Mouse (Mus musculus) cortical plate, adult 2 months (tissue): ENCODE data around the gene Ap1s3. TPM values are rescaled to one million over a fixed set of nuclear protein-coding genes. Genes with fewer than 3 reads are reported as not detected.
A peak's percentile ranks its signal among the peaks of the same experiment; 100 is the strongest.

Experiments used
- H3K27ac ChIP-seq: fragments of 200-500 bp; 2 replicates; pipeline ENCODE4 v1.5.1; 2012; ENCODE audit warnings: low read length, control low read depth, inconsistent platforms; ENCODE audit not compliant: insufficient read depth
- H3K4me1 ChIP-seq: fragments of 200-500 bp; 2 replicates; pipeline ENCODE4 v1.6.1; 2011; ENCODE audit warnings: low read length; ENCODE audit not compliant: control insufficient read depth, insufficient read depth
- H3K4me3 ChIP-seq: fragments of 200-500 bp; 2 replicates; pipeline ENCODE4 v1.5.1; 2011; ENCODE audit warnings: mild to moderate bottlenecking, low read length, control low read depth; ENCODE audit not compliant: insufficient read depth
- CTCF ChIP-seq: fragments of 200-500 bp; IDR thresholded peaks from 2 replicates; pipeline ENCODE4 v1.5.1; 2011; ENCODE audit warnings: mild to moderate bottlenecking, control low read depth, low read length; ENCODE audit not compliant: insufficient read depth; ENCODE audit errors: extremely low read depth
- POLR2A ChIP-seq: fragments of 200-500 bp; IDR thresholded peaks from 2 replicates; pipeline ENCODE4 v1.6.1; 2011; ENCODE audit warnings: mild to moderate bottlenecking, low read length, control low read depth; ENCODE audit not compliant: insufficient read depth; ENCODE audit errors: extremely low read depth
- polyA plus RNA-seq: library from polyadenylated mRNA; depleted of rRNA; stranded (reverse); fragments of >200 nt; gene quantifications from 2 replicates; pipeline ENCODE4 v1.2.3, GENCODE M21; 2012

Gene Ap1s3
- polyA plus RNA-seq, 1 experiment = 2.0 TPM

- TF ChIP-seq CTCF (no peak), POLR2A (no peak)
Measured at GRCm38 (mm10) chr1:79602500-79602899, 69.3 kb downstream of the Ap1s3 start.

GRCm38 (mm10) chr1:79598385-79599178 is 73.2 kb downstream of the Ap1s3 start:
- Histone ChIP-seq H3K4me3 (no peak overlapping the region), H3K27ac (no peak overlapping the region), H3K4me1 (no peaks in the 10 kb centered on the region)
- TF ChIP-seq POLR2A (no peak), CTCF (no peak)

More at GRCm38 (mm10) chr1:79602500-79602899, 69.3 kb downstream of the Ap1s3 start:
- Histone ChIP-seq H3K27ac (no peak overlapping the region), H3K4me1 (no peaks in the 10 kb centered on the region), H3K4me3 (no peak overlapping the region)

GRCm38 (mm10) chr1:79592721-79593277 is 79.0 kb downstream of the Ap1s3 start:
- Histone ChIP-seq H3K27ac (no peak overlapping the region), H3K4me1 (no peaks in the 10 kb centered on the region), H3K4me3 (no peak overlapping the region)
- TF ChIP-seq CTCF (no peak), POLR2A (no peak)

GRCm38 (mm10) chr1:79591091-79591490 is 80.7 kb downstream of the Ap1s3 start:
- no peak overlapping the region for H3K27ac ChIP-seq
- no peak overlapping the region for H3K4me3 ChIP-seq
- TF ChIP-seq POLR2A (no peak), CTCF (no peak)
- no peaks in the 10 kb centered on the region for H3K4me1 ChIP-seq

- Histone ChIP-seq H3K4me1 (no peaks in the 10 kb centered on the region), H3K4me3 (no peak overlapping the region), H3K27ac (no peak overlapping the region)
- TF ChIP-seq CTCF = no peak
- no peak for TF ChIP-seq POLR2A
Measured at GRCm38 (mm10) chr1:79589971-79590763, 81.6 kb downstream of the Ap1s3 start.

- Histone ChIP-seq H3K4me1 (no peaks in the 10 kb centered on the region), H3K4me3 (no peak overlapping the region), H3K27ac (no peak overlapping the region)
- TF ChIP-seq CTCF = no peak
- no peak for TF ChIP-seq POLR2A
Measured at GRCm38 (mm10) chr1:79589424-79589823, 82.3 kb downstream of the Ap1s3 start.

GRCm38 (mm10) chr1:79581136-79581679 is 90.6 kb downstream of the Ap1s3 start:
- Histone ChIP-seq H3K27ac (peak overlapping the region; percentile 37), H3K4me3 (peak overlapping the region; percentile 23), H3K4me1 (no peaks in the 10 kb centered on the region; the same call in 1 of the 2 replicates)
- peak; percentile 44; the same call in 1 of the 2 replicates for TF ChIP-seq POLR2A
- TF ChIP-seq CTCF = no peak

GRCm38 (mm10) chr1:79577357-79577756 is 94.4 kb downstream of the Ap1s3 start:
- Histone ChIP-seq H3K4me1 (no peaks in the 10 kb centered on the region; the same call in 1 of the 2 replicates), H3K27ac (no peak overlapping the region), H3K4me3 (no peak overlapping the region)
- TF ChIP-seq POLR2A (no peak), CTCF (no peak)

- H3K27ac ChIP-seq = no peak overlapping the region
- no peak for TF ChIP-seq CTCF
- TF ChIP-seq POLR2A = no peak
- no peak overlapping the region for H3K4me3 ChIP-seq
- H3K4me1 ChIP-seq = no peaks in the 10 kb centered on the region
Measured at GRCm38 (mm10) chr1:79571912-79572311, 99.9 kb downstream of the Ap1s3 start.
